Mouse (Mus musculus) cortical plate, adult 2 months (tissue): ENCODE results near the gene Mrps14. TPM values are rescaled to one million over a fixed set of nuclear protein-coding genes. Genes with fewer than 3 reads are reported as not detected.

Experiments
- H3K27ac ChIP-seq: fragments of 200-500 bp; 2 replicates; pipeline ENCODE4 v1.5.1; 2012; ENCODE audit warnings: low read length, control low read depth, inconsistent platforms; ENCODE audit not compliant: insufficient read depth
- H3K4me1 ChIP-seq: fragments of 200-500 bp; 2 replicates; pipeline ENCODE4 v1.6.1; 2011; ENCODE audit warnings: low read length; ENCODE audit not compliant: control insufficient read depth, insufficient read depth
- H3K4me3 ChIP-seq: fragments of 200-500 bp; 2 replicates; pipeline ENCODE4 v1.5.1; 2011; ENCODE audit warnings: mild to moderate bottlenecking, low read length, control low read depth; ENCODE audit not compliant: insufficient read depth
- CTCF ChIP-seq: fragments of 200-500 bp; IDR thresholded peaks from 2 replicates; pipeline ENCODE4 v1.5.1; 2011; ENCODE audit warnings: mild to moderate bottlenecking, control low read depth, low read length; ENCODE audit not compliant: insufficient read depth; ENCODE audit errors: extremely low read depth
- POLR2A ChIP-seq: fragments of 200-500 bp; IDR thresholded peaks from 2 replicates; pipeline ENCODE4 v1.6.1; 2011; ENCODE audit warnings: mild to moderate bottlenecking, low read length, control low read depth; ENCODE audit not compliant: insufficient read depth; ENCODE audit errors: extremely low read depth
- polyA plus RNA-seq: library from polyadenylated mRNA; depleted of rRNA; stranded (reverse); fragments of >200 nt; gene quantifications from 2 replicates; pipeline ENCODE4 v1.2.3, GENCODE M21; 2012

The Mrps14 gene
- polyA plus RNA-seq, 1 experiment: 54.3 TPM

GRCm38 (mm10) chr1:160227196-160227595, 32.2 kb downstream of the Mrps14 start:
- TF ChIP-seq CTCF: no peak
- TF ChIP-seq POLR2A: no peak
- Histone ChIP-seq H3K4me1 (no peaks in the 10 kb centered on the region), H3K4me3 (no peak overlapping the region), H3K27ac (no peak overlapping the region)

GRCm38 (mm10) chr1:160227850-160228249, 32.8 kb downstream of the Mrps14 start:
- no peak overlapping the region for H3K4me3 ChIP-seq
- H3K4me1 ChIP-seq: no peaks in the 10 kb centered on the region
- TF ChIP-seq CTCF: no peak
- no peak overlapping the region for H3K27ac ChIP-seq

GRCm38 (mm10) chr1:160231013-160231412, 36.0 kb downstream of the Mrps14 start:
- Histone ChIP-seq H3K4me1 (no peaks in the 10 kb centered on the region), H3K4me3 (no peak overlapping the region), H3K27ac (no peak overlapping the region)
- TF ChIP-seq CTCF (no peak), POLR2A (no peak)

GRCm38 (mm10) chr1:160232113-160232512, 37.1 kb downstream of the Mrps14 start:
- H3K27ac ChIP-seq: no peak overlapping the region
- H3K4me1 ChIP-seq: no peaks in the 10 kb centered on the region
- TF ChIP-seq POLR2A: no peak
- no peak for TF ChIP-seq CTCF
- no peak overlapping the region for H3K4me3 ChIP-seq

GRCm38 (mm10) chr1:160233921-160234320, 38.9 kb downstream of the Mrps14 start:
- Histone ChIP-seq H3K4me3 (no peak overlapping the region), H3K27ac (no peak overlapping the region)
- no peak for TF ChIP-seq POLR2A
- TF ChIP-seq CTCF: no peak

DNA sequence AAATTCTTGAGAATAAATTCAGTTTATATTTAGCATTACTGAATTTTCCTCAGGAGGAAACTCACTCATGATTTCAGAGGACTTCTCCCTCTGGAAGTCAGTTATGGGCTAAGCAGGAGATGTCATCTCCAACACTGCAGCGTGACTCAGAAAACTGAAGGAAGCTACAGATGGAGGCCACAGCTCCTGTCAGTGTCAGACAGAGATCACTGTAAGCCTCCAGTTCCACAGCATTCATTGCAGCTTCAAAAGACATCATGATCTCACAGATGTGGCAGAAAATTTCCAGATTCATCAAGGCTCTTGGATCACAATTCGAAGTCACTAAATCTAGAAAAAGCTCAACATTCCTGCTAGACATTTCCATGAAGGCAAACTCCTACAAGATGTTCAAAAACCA, 43.0 kb downstream of the Mrps14 start:
- H3K27ac ChIP-seq: no peak overlapping the region
- H3K4me1 ChIP-seq: peaks cover 2% of the 10 kb centered on the region
- no peak for TF ChIP-seq CTCF
- TF ChIP-seq POLR2A: no peak
- H3K4me3 ChIP-seq: no peak overlapping the region

More at GRCm38 (mm10) chr1:160233921-160234320, 38.9 kb downstream of the Mrps14 start:
- H3K4me1 ChIP-seq: peaks cover 2% of the 10 kb centered on the region

DNA sequence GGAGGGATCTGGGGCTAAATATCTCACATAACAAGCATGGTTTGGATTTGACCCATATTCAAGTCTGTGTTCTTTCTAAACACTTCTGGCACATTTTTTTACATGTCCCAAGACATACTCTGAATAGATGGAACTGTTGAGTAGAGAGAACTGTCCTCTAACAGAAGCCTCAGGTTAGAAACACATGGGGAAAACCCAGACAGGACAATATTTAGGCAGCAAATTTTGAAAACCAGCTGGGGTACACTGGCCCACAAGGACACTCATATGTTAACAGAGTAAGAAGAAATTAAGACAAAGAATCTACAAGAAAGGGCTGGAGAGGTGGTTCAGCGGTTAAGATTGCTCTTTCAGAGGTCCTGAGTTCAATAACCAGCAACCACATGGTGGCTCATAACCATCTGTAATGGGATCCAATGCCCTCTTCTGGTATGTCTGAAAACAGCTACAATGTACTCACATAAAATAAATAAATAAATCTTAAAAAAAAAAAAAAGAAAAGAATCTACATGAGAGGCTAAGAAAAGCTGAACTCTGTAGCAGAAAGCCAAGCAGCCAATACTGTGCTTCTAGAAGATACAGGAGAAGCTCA, 43.9 kb downstream of the Mrps14 start:
- no peak overlapping the region for H3K4me3 ChIP-seq
- H3K27ac ChIP-seq: no peak overlapping the region
- no peak for TF ChIP-seq POLR2A
- TF ChIP-seq CTCF: no peak
- H3K4me1 ChIP-seq: peaks cover 2% of the 10 kb centered on the region

DNA sequence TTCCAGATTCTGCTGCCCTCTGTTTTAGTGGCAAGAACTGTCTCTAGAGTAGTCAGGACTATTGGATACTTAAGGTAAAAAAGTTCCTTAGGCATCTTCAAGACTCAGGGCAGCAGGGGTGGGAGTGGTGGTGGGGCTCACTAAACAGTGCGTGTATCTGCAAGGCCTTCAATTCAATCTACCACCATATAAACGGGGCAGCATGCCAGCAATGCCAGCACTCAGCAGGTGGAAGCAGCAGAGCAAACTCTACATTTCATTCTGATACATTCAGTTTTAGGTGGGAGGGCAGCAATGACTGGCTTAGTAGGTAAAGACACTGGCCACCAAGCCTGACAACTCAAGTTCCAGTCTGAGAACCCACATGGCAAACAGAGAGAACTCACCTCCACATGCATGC, 45.1 kb downstream of the Mrps14 start:
- Histone ChIP-seq H3K4me3 (no peak overlapping the region), H3K27ac (no peak overlapping the region), H3K4me1 (peaks cover 2% of the 10 kb centered on the region)
- TF ChIP-seq CTCF (no peak), POLR2A (no peak)

DNA sequence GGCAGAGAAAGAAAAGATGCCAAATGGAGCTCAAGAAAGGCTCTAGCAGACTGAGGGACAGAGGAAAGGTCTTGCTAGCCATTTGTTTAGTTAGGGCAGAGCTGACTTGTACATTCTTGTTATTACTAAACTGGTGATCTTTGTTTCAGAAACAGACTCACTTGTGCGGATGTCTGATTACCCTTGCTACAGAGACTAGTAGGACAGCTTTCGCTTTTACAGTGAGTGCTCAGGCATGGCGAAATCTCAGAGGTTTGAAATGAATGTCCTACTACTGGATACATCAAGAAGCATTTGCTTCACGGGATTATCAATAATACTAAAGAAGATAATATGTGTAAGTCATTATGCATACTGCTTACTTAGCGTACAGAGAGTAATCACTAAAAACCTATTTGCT, 49.7 kb downstream of the Mrps14 start:
- TF ChIP-seq POLR2A: no peak
- TF ChIP-seq CTCF: no peak
- no peak overlapping the region for H3K27ac ChIP-seq
- H3K4me1 ChIP-seq: peaks cover 2% of the 10 kb centered on the region; the same call in 1 of the 2 replicates

GRCm38 (mm10) chr1:160245954-160246353, 50.9 kb downstream of the Mrps14 start:
- Histone ChIP-seq H3K4me1 (peaks cover 5% of the 10 kb centered on the region; the same call in 1 of the 2 replicates), H3K4me3 (no peak overlapping the region), H3K27ac (no peak overlapping the region)
- no peak for TF ChIP-seq CTCF
- TF ChIP-seq POLR2A: no peak

More for the DNA sequence above, 49.7 kb downstream of the Mrps14 start:
- H3K4me3 ChIP-seq: no peak overlapping the region

DNA sequence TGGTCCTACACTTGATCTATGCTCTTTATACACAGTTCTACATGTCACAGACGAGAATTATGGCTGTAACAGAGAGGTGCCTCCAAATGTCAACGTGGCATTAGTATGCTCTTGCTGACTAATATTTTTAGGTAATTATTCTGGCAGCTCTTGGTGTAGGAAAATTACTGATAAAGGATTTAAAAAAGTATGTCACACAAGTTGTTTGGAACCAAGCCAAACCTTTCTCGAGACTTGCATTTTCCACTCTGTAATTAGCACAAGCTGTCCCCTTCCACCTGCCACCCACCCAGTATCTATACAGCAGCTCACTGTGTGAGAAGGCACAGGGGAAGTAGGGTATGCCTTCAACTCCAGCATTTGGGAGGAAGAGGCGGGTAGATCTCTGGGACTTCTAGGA, 51.8 kb downstream of the Mrps14 start:
- peaks cover 6% of the 10 kb centered on the region; the same call in 1 of the 2 replicates for H3K4me1 ChIP-seq
- no peak overlapping the region for H3K27ac ChIP-seq
- H3K4me3 ChIP-seq: no peak overlapping the region
- TF ChIP-seq POLR2A (no peak), CTCF (no peak)
